ENCODE assay signal across 8 mouse cellular contexts in genomic region chr3:129649586-129650292, GRCm38 (mm10).
DNase-seq lines count a peak whose midpoint lies in the region.
"Had no signal": no experiment of that assay in that cellular context is flagged by ENCODE, and none has a peak within 500 bp of the region (broad histone marks: within the 10 kb centered on the region; RNA-seq: fewer than 3 reads in every experiment).

No protein-coding gene starts in this region.

- DNase-seq in layer of hippocampus, adult 11-12 months (ENCODE audit: low spot score): peak; percentile 65
- DNase-seq in layer of hippocampus, postnatal 14 days (ENCODE audit: low spot score in 2 of 2): no peak
- DNase-seq in adipocyte (ENCODE audit: low spot score): peak; percentile 63
- peak; percentile 28 for DNase-seq in forelimb bud, embryonic 11.5 days (ENCODE audit: low read depth, low spot score)
- peak; percentile 53 to 64 for DNase-seq in lung, postnatal 4 days
- no peak for DNase-seq in yolk sac, embryonic 10.5 days (ENCODE audit: low spot score)
- DNase-seq in cerebellum, adult 8-10 months: no peak
- DNase-seq: kidney, adult 11 months had no signal

Comparison
In these comparisons a context has a peak if more than half of its experiments do, and no peak if none do; other contexts are left out.
1. DNase-seq: peak in layer of hippocampus, adult 11-12 months (single experiment), adipocyte (single experiment), forelimb bud, embryonic 11.5 days (single experiment) and lung, postnatal 4 days (2 of 2); none in layer of hippocampus, postnatal 14 days (0 of 2), yolk sac, embryonic 10.5 days (single experiment) and cerebellum, adult 8-10 months (single experiment).